ENCODE assay signal across 8 mouse cellular contexts in the genomic region with DNA sequence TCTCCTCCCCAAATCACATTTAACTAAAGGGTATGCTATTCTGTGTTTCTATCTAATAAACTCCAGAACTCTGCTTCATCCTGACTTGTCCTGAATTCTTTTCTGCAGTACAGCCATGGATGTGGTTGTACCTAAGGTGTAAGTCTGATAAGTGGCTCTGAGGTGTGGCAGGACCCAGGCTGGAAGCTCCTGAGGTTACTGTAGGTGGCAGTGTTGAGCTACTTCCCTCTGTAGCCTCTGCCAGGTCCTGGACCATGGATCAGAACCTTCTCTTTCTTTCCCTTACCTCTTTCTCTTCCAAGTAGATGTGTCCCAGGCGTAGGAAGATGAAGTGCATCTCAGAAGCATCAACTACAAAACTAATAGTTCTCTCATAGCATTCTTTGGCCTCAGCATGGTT. TPM values are rescaled to one million over a fixed set of nuclear protein-coding genes. Genes with fewer than 3 reads are reported as not detected.
DNase-seq lines count a peak whose midpoint lies in the region; TF ChIP-seq lines count a peak whose summit lies in the region.

No protein-coding gene starts in this region.

- no peaks in the 10 kb centered on the region for H3K4me1 ChIP-seq in bone marrow, adult 2 months (ENCODE audit: control insufficient read depth, insufficient read depth, low read length)

- no peak overlapping the region for H3K27ac ChIP-seq in bone marrow, adult 2 months (ENCODE audit: control insufficient read depth, insufficient read depth, low read depth, low read length, poor library complexity)

- intact Hi-C loops in left cerebral cortex, postnatal 14 days (cut with DNase I): no loop called here
- intact Hi-C loops in left cerebral cortex, postnatal 36 days (cut with DNase I): no loop called here

- peak; percentile 72 for TF ChIP-seq CTCF in bone marrow, adult 2 months (IDR thresholded peaks at IDR 0.05; ENCODE audit: control insufficient read depth, insufficient read depth, low read length)

- no peak overlapping the region for H3K4me3 ChIP-seq in bone marrow, adult 2 months (replicated peaks; ENCODE audit: control insufficient read depth, low read depth, low read length)

- 54% methylated on average over 1 of the region's 1 CpGs for WGBS in bone marrow, adult 2 months

- TF ChIP-seq POLR2A in bone marrow, adult 2 months (IDR thresholded peaks at IDR 0.05; ENCODE audit: borderline replicate concordance, control insufficient read depth, low read depth, low read length): no peak

- peak; percentile 28 to 54 for DNase-seq in cerebellum, postnatal 25 days
- no peak for DNase-seq in cerebellum, adult 8-10 months
- DNase-seq in left cerebral cortex, postnatal 14 days (ENCODE audit: low spot score in 2 of 2): peak; percentile 45 to 51
- no peak for DNase-seq in left cerebral cortex, postnatal 36 days (ENCODE audit: low spot score in 2 of 2)
- peak; percentile 41 to 68 for DNase-seq in kidney, postnatal 36 days
- peak; percentile 42 for DNase-seq in retina, adult 2 months (ENCODE audit: low read depth, low spot score)
- no peak for DNase-seq in adipocyte (ENCODE audit: low spot score)

RNA-seq across cellular contexts. Expression of a gene that starts 6.6 kb away (rescaled TPM):
- total RNA-seq in left cerebral cortex, postnatal 14 days (2021): 10 to 100 TPM; 38.3 to 40.1 TPM
- 10 to 100 TPM; 31.7 to 31.9 TPM for total RNA-seq in left cerebral cortex, postnatal 36 days (2021)
- 21.8 and 78.8 TPM in 2 replicates for polyA plus RNA-seq in bone marrow, adult 2 months (2011; ENCODE audit: insufficient read depth, insufficient read length, low replicate concordance, missing spikeins)

RNA-seq across cellular contexts. Expression of a gene that starts 11.4 kb away (rescaled TPM):
- 10 to 100 TPM; 18.0 to 22.7 TPM for total RNA-seq in left cerebral cortex, postnatal 14 days (2021)
- total RNA-seq in left cerebral cortex, postnatal 36 days (2021): 10 to 100 TPM; 24.7 to 25.1 TPM
- polyA plus RNA-seq in bone marrow, adult 2 months (2011; ENCODE audit: insufficient read depth, insufficient read length, low replicate concordance, missing spikeins): 90.4 and 102 TPM in 2 replicates

RNA-seq across cellular contexts. Expression of a gene that starts 52.0 kb away (rescaled TPM):
- total RNA-seq in left cerebral cortex, postnatal 14 days (2021): 1 to 10 TPM; 2.0 to 3.1 TPM
- 1 to 10 TPM in 1 of 2 experiments, under 1 TPM in 1; 0.57 to 2.6 TPM for total RNA-seq in left cerebral cortex, postnatal 36 days (2021)
- 2.5 TPM in 1 of 2 replicates, not detected in the other for polyA plus RNA-seq in bone marrow, adult 2 months (2011; ENCODE audit: insufficient read depth, insufficient read length, low replicate concordance, missing spikeins)

RNA-seq across cellular contexts. Expression of a gene that starts 52.1 kb away (rescaled TPM):
- total RNA-seq in left cerebral cortex, postnatal 14 days (2021): 10 to 100 TPM; 40.2 to 45.1 TPM
- total RNA-seq in left cerebral cortex, postnatal 36 days (2021): 10 to 100 TPM; 46.1 to 56.2 TPM
- 6.9 and 16.8 TPM in 2 replicates for polyA plus RNA-seq in bone marrow, adult 2 months (2011; ENCODE audit: insufficient read depth, insufficient read length, low replicate concordance, missing spikeins)

RNA-seq across cellular contexts. Expression of a gene that starts 52.1 kb away (rescaled TPM):
- 10 to 100 TPM; 32.1 to 32.7 TPM for total RNA-seq in left cerebral cortex, postnatal 14 days (2021)
- 10 to 100 TPM; 37.1 to 41.9 TPM for total RNA-seq in left cerebral cortex, postnatal 36 days (2021)
- polyA plus RNA-seq in bone marrow, adult 2 months (2011; ENCODE audit: insufficient read depth, insufficient read length, low replicate concordance, missing spikeins): 11.1 and 18.7 TPM in 2 replicates

Comparison
In these comparisons a context has a peak if more than half of its experiments do, and no peak if none do; other contexts are left out.
1. DNase-seq: peak in cerebellum, postnatal 25 days (2 of 2), left cerebral cortex, postnatal 14 days (2 of 2), kidney, postnatal 36 days (2 of 2) and retina, adult 2 months (single experiment); none in cerebellum, adult 8-10 months (single experiment), left cerebral cortex, postnatal 36 days (0 of 2) and adipocyte (single experiment).